Mouse (Mus musculus) liver, postnatal 0 days (tissue): ENCODE results near the gene Hnrnph1.

Experiments
- CTCF ChIP-seq: sonication (generic); IDR thresholded peaks from 2 replicates; pipeline ENCODE4 v1.5.1; 2016; ENCODE audit warnings: antibody characterized with exemption, low read depth
- EP300 ChIP-seq: IDR thresholded peaks from 2 replicates; pipeline ENCODE4 v1.6.1; 2016; ENCODE audit warnings: antibody characterized with exemption, low read depth, mild to moderate bottlenecking

GRCm38 (mm10) chr11:50355395-50355794, 21.4 kb upstream of the Hnrnph1 start:
- no peak for TF ChIP-seq CTCF
- TF ChIP-seq EP300: no peak
